Mouse (Mus musculus): ENCODE results near the gene Il15ra. TPM values are rescaled to one million over a fixed set of nuclear protein-coding genes. Genes with fewer than 3 reads are reported as not detected.
"Not testable (repeated sequence)": the region's sequence is repeated elsewhere in the genome, so short reads cannot be mapped to it uniquely, and the experiment has no call there.

The Il15ra gene
- polyA plus RNA-seq, 1 experiment from 2014 or later, result 1.4 TPM

GRCm38 (mm10) chr2:11686512-11686911 lies 18.6 kb upstream of the Il15ra start:
- Histone ChIP-seq H3K4me3 (no peak overlapping the region), H3K4me1 (replicated peaks) (no peaks in the 10 kb centered on the region), H3K9ac (no peak overlapping the region), H3K27ac (replicated peaks) (no peak overlapping the region), H3K36me3 (no peaks in the 10 kb centered on the region), H3K27me3 (no peaks in the 10 kb centered on the region), H3K9me3 (no peaks in the 10 kb centered on the region), H3K4me2 (no peak overlapping the region)
- WGBS, result 90% methylated on average over 4 of the region's 4 CpGs
- no peak for ATAC-seq (ENCODE audit: low FRiP score, low read depth)

DNA sequence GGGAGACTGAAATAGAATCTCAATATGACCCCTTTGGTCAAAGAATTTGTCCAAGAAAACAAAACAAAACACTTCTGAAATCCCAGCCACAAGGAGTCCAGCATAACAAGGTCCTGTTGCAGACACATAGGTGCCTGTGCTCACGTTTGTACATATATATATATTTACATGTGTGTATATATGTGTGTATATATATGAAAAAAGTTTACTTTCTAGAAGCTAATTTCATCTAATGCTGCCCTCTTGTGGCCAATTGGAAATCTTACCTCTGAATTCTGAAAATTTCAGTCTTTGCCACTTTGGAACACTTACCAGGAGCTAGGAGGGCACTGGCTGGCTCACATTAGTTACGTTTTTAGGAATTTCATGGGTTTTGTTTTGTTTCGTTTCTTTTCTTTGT lies 17.7 kb upstream of the Il15ra start:
- H3K9ac ChIP-seq, result no peak overlapping the region
- no peaks in the 10 kb centered on the region for H3K4me1 ChIP-seq (replicated peaks)
- no peak for ATAC-seq (ENCODE audit: low FRiP score, low read depth)

DNA sequence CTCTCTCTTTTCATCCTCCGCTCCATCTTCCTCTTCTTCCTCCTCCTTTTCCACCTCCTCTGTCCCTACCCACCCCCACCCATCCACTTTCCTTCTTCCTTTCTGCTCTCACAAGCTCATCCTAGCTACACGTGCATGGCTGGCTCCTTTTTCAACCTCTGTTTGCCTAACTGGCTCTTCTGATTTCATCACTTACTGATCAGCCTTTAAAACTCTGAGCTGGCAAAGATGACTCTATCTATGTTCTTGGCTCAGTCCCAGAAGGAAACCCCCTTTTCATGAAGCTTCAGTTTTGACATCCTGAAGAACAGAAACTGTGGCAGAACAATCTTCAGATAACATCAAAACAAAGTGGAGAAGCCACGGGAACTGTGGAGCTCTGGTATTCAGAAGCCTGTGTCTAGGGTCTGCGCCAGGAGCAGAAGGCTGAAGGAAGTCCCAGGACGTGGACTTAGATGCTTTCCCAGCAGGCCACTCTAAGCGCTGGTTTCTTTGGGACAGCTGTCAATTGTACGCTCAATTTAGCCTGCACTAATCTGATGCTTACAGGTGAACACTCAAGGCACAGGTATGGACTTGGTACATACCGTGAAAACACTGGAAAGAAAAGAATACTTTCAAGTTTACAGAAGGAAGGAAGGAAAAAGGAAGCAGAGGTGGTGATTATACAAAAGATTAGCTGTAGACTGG lies 14.7 kb upstream of the Il15ra start:
- 75% methylated on average over 8 of the region's 8 CpGs for WGBS
- Histone ChIP-seq H3K4me3 (no peak overlapping the region), H3K27ac (replicated peaks) (no peak overlapping the region), H3K4me1 (replicated peaks) (no peaks in the 10 kb centered on the region), H3K4me2 (no peak overlapping the region), H3K9me3 (no peaks in the 10 kb centered on the region), H3K9ac (no peak overlapping the region), H3K36me3 (no peaks in the 10 kb centered on the region), H3K27me3 (no peaks in the 10 kb centered on the region)
- no peak for ATAC-seq (ENCODE audit: low FRiP score, low read depth)

More for the DNA sequence above, 17.7 kb upstream of the Il15ra start:
- H3K4me2 ChIP-seq, result no peak overlapping the region
- no peaks in the 10 kb centered on the region for H3K27me3 ChIP-seq
- no peak overlapping the region for H3K27ac ChIP-seq (replicated peaks)
- H3K4me3 ChIP-seq, result no peak overlapping the region
- WGBS, result 27% methylated on average over 3 of the region's 3 CpGs
- H3K36me3 ChIP-seq, result no peaks in the 10 kb centered on the region
- no peaks in the 10 kb centered on the region for H3K9me3 ChIP-seq

DNA sequence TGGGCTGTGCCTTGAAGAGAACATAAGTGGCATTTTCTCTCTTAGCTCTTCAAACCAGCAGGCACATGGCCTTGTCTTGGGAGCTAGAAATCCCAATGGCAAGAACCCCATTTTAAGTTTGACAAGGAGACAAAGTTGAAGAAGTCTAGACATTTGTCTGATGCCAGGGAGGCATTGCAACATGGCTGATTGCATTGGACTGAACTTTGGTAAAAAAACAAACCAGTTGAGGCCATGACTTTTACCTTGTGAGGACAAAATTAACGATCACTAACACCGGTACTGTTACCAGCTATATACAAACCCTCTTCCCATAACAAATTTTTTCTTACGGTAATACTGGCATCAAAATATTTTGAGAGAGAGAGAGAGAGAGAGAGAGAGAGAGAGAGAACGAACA lies 11.7 kb upstream of the Il15ra start:
- WGBS, result 93% methylated on average over 4 of the region's 4 CpGs

DNA sequence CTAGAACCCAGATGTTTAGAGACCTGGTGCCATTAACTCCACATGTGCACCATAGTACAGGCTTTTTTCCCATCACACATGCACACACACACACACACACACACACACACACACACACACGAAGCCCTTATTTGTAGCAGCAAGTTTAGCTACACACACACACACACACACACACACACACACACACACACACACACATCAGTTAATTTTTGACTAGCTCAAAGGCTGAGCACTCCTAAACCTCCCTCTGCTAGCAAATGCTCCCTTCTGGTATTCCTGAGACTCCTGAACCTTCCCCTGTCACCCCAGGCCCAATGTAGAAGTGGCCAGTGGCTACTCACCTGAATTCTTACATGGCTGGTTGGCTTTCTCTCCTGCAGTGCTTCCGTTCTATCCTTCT lies 11.0 kb upstream of the Il15ra start:
- Histone ChIP-seq H3K36me3 (no peaks in the 10 kb centered on the region), H3K9me3 (no peaks in the 10 kb centered on the region), H3K27ac (replicated peaks) (no peak overlapping the region), H3K27me3 (no peaks in the 10 kb centered on the region), H3K9ac (no peak overlapping the region), H3K4me1 (replicated peaks) (no peaks in the 10 kb centered on the region), H3K4me3 (no peak overlapping the region), H3K4me2 (no peak overlapping the region)
- 79% methylated on average over 2 of the region's 2 CpGs for WGBS
- no peak for ATAC-seq (ENCODE audit: low FRiP score, low read depth)

More for the DNA sequence above, 11.7 kb upstream of the Il15ra start:
- H3K27ac ChIP-seq (replicated peaks), result no peak overlapping the region
- H3K4me2 ChIP-seq, result no peak overlapping the region
- no peaks in the 10 kb centered on the region for H3K9me3 ChIP-seq
- H3K4me3 ChIP-seq, result no peak overlapping the region
- no peak overlapping the region for H3K9ac ChIP-seq
- H3K4me1 ChIP-seq (replicated peaks), result no peaks in the 10 kb centered on the region
- H3K36me3 ChIP-seq, result no peaks in the 10 kb centered on the region
- H3K27me3 ChIP-seq, result no peaks in the 10 kb centered on the region
- no peak for ATAC-seq (ENCODE audit: low FRiP score, low read depth)

DNA sequence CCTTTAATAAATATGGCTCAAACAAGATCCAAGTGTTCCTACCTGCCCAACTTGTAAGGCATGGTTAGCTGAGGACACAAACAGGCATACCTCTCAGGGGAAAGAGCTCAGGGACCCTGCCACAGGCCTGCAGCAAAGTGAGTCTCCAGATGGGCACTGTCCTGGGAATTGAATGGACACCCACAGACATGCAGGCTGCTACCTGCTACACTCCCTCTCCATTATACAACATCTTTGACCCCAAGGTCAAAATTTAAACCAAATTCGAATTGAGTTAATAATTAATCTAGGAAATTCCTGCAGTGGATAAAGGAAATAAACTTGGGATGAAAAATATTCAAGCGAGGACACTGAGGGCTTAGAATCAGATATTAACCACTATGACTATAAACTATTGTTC lies 9.2 kb upstream of the Il15ra start:
- H3K4me1 ChIP-seq (replicated peaks), result no peaks in the 10 kb centered on the region
- H3K9ac ChIP-seq, result no peak overlapping the region
- H3K4me3 ChIP-seq, result no peak overlapping the region
- H3K36me3 ChIP-seq, result no peaks in the 10 kb centered on the region
- ATAC-seq (ENCODE audit: low FRiP score, low read depth), result no peak
- H3K9me3 ChIP-seq, result no peaks in the 10 kb centered on the region
- H3K27me3 ChIP-seq, result no peaks in the 10 kb centered on the region
- H3K4me2 ChIP-seq, result no peak overlapping the region
- 73% methylated on average over 2 of the region's 2 CpGs for WGBS
- no peak overlapping the region for H3K27ac ChIP-seq (replicated peaks)

GRCm38 (mm10) chr2:11698994-11699393 lies 6.1 kb upstream of the Il15ra start:
- Histone ChIP-seq H3K9me3 (no peaks in the 10 kb centered on the region), H3K27me3 (no peaks in the 10 kb centered on the region), H3K27ac (replicated peaks) (no peak overlapping the region), H3K4me1 (replicated peaks) (no peaks in the 10 kb centered on the region), H3K36me3 (no peaks in the 10 kb centered on the region), H3K4me2 (no peak overlapping the region), H3K9ac (no peak overlapping the region), H3K4me3 (no peak overlapping the region)
- ATAC-seq (ENCODE audit: low FRiP score, low read depth), result no peak
- WGBS, result 53% methylated on average over 5 of the region's 5 CpGs

GRCm38 (mm10) chr2:11699905-11700304 lies 5.2 kb upstream of the Il15ra start:
- H3K4me3 ChIP-seq, result no peak overlapping the region
- H3K27me3 ChIP-seq, result peaks cover 3% of the 10 kb centered on the region; the same call in 1 of the 2 replicates
- no peaks in the 10 kb centered on the region for H3K9me3 ChIP-seq
- no peaks in the 10 kb centered on the region for H3K36me3 ChIP-seq
- H3K4me2 ChIP-seq, result no peak overlapping the region
- H3K4me1 ChIP-seq (replicated peaks), result no peaks in the 10 kb centered on the region
- 92% methylated on average over 2 of the region's 2 CpGs for WGBS
- H3K9ac ChIP-seq, result no peak overlapping the region
- no peak for ATAC-seq (ENCODE audit: low FRiP score, low read depth)
- H3K27ac ChIP-seq (replicated peaks), result no peak overlapping the region

DNA sequence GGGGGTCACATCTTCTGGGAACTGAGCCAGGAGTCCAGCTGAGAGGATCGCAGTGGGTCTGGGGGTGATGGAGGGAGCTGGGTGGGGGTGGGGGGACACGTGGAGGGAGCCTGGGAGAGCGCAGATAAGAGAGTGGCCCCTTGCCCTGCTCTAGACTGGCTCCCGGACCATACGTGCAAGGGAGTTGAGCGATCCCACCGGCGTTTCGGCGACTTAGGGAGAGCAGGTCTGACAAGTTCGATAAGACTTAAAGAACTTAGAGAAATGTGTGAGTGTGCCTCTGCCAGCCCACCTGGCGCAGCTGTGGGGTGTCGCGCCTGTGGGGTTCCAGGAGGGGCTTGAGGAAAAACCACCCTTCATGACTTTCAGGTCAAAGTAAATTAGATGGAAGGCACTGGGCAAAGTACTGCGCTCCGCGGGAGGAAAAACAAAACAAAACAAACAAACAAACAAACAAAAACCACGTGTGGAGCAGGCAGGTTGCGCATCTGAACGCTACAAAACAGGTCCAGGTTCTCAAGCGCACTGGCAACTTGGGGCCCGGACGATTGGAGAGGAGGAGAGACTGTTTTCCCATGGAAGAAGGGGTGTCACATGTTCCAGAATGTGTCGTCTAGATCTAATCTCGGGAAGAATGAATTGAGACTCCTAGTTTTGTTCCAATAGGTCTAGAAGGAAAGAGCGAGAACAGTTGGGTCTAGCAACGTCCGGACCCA lies 1.1 kb downstream of the Il15ra start:
- Histone ChIP-seq H3K9ac (peak overlapping the region; percentile 56), H3K9me3 (no peaks in the 10 kb centered on the region), H3K4me1 (replicated peaks) (peaks cover 18% of the 10 kb centered on the region), H3K4me3 (peak overlapping the region; percentile 63), H3K36me3 (no peaks in the 10 kb centered on the region), H3K4me2 (peak overlapping the region; percentile 100), H3K27me3 (peaks cover 23% of the 10 kb centered on the region), H3K27ac (replicated peaks) (no peak overlapping the region)
- 4% methylated on average over 28 of the region's 28 CpGs for WGBS
- ATAC-seq (ENCODE audit: low FRiP score, low read depth), result peak; percentile 57

DNA sequence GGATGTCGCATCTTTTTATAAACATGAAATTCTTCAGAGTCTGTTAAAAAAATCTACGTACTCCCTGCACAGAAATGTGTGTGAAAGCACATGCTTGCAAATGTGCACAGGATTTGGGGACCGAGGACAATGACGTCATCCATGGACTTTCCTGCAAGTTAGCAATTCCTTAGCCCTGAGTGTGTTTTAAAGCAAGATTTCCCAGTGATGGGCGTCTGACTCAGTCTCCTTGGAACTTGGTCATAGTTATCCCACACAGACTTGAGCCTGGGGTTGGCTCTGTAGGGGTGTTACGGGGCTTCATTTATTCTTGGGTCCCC lies 1.6 kb downstream of the Il15ra start:
- Histone ChIP-seq H3K9me3 (no peaks in the 10 kb centered on the region), H3K4me1 (replicated peaks) (peaks cover 18% of the 10 kb centered on the region), H3K9ac (no peak overlapping the region), H3K27me3 (peaks cover 23% of the 10 kb centered on the region), H3K36me3 (no peaks in the 10 kb centered on the region), H3K4me3 (peak overlapping the region; percentile 63; the same call in 1 of the 2 replicates), H3K27ac (replicated peaks) (no peak overlapping the region), H3K4me2 (peak overlapping the region; percentile 100)
- no peak for ATAC-seq (ENCODE audit: low FRiP score, low read depth)
- WGBS, result 38% methylated on average over 6 of the region's 6 CpGs

- no peak for ATAC-seq (ENCODE audit: low FRiP score, low read depth)
- no peaks in the 10 kb centered on the region for H3K36me3 ChIP-seq
- no peaks in the 10 kb centered on the region for H3K9me3 ChIP-seq
- no peak overlapping the region for H3K4me2 ChIP-seq
- peaks cover 18% of the 10 kb centered on the region for H3K4me1 ChIP-seq (replicated peaks)
- WGBS, result 92% methylated on average over 5 of the region's 5 CpGs
- H3K9ac ChIP-seq, result no peak overlapping the region
- H3K27ac ChIP-seq (replicated peaks), result no peak overlapping the region
- no peak overlapping the region for H3K4me3 ChIP-seq
- H3K27me3 ChIP-seq, result peaks cover 23% of the 10 kb centered on the region
These were observed 3.4 kb downstream of the Il15ra start for GRCm38 (mm10) chr2:11708538-11708937.

DNA sequence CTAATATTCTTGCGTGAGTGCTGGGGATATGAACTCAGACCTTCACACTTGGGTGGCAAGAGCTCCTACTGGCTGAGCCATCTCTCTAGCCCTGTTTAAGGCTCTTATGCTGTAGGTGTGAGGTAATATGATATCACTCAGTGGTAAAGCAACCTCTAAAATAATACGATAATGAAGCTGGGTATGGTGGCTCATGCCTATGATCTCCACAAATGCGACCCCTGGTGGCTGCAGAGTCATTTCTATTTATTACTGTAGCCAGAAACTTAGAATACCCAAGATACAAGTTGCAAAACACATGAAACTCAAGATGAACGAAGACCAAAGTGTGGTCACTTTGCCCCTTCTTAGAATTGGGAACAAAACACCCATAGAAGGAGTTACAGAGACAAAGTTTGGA lies 5.0 kb downstream of the Il15ra start:
- not testable (repeated sequence) for H3K4me2 ChIP-seq; H3K27ac ChIP-seq (replicated peaks); ATAC-seq (ENCODE audit: low FRiP score, low read depth); H3K4me3 ChIP-seq; H3K9me3 ChIP-seq; H3K36me3 ChIP-seq; H3K9ac ChIP-seq
- WGBS, result 54% methylated on average over 4 of the region's 4 CpGs
- Histone ChIP-seq H3K27me3 (peaks cover 19% of the 10 kb centered on the region), H3K4me1 (replicated peaks) (peaks cover 17% of the 10 kb centered on the region)

Data from hindbrain, embryonic 15.5 days (tissue).